Mouse (Mus musculus) thymus, adult 2 months (tissue): ENCODE data around the gene Cstf3.

Source experiments
- CTCF ChIP-seq: fragments of 200-500 bp; IDR thresholded peaks from 2 replicates; pipeline ENCODE4 v1.5.1; 2012; ENCODE audit warnings: mild to moderate bottlenecking, control low read depth, low read length, moderate library complexity, borderline replicate concordance; ENCODE audit not compliant: control insufficient read depth, poor library complexity, insufficient read depth; ENCODE audit errors: extremely low read depth
- POLR2A ChIP-seq: fragments of 200-500 bp; IDR thresholded peaks from 2 replicates; pipeline ENCODE4 v1.6.1; 2012; ENCODE audit warnings: mild to moderate bottlenecking, low read length, control low read depth, moderate library complexity; ENCODE audit not compliant: control insufficient read depth, poor library complexity, insufficient read depth; ENCODE audit errors: extremely low read depth

DNA sequence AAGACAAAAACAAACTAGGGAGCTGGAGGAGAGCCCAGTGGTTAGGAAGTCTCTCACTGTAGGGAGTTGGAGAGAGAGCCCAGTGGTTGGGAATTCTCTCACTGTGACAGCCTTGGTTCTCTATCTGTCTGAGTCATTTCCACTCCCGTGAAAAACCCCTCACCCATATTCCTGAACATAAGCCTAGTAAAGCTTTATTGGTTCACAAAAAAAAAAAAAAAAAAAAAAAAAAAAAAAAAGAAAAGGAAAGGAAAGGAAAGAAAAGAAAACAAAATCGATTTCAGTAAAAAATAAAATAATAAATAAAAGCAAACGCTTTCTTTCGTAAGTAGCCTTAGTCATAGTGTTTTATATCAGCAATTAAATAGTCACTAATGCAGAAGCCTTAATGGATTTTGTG lies 32.0 kb upstream of the Cstf3 start:
- no peak for TF ChIP-seq POLR2A
- no peak for TF ChIP-seq CTCF
